Mouse (Mus musculus): Measurements from ENCODE around the gene Gm7951.
"Not testable (repeated sequence)": the region's sequence is repeated elsewhere in the genome, so short reads cannot be mapped to it uniquely, and the experiment has no call there.

- TF ChIP-seq CTCF (IDR thresholded peaks at IDR 0.05; ENCODE audit: control insufficient read depth, insufficient read depth, insufficient replicate concordance, low read depth, low read length); POLR2A (IDR thresholded peaks at IDR 0.05; ENCODE audit: control insufficient read depth, low read depth, low read length): not testable (repeated sequence)
These were observed 17.4 kb upstream of the Gm7951 start for GRCm38 (mm10) chr14:42134571-42134970.
